In the genomic region with DNA sequence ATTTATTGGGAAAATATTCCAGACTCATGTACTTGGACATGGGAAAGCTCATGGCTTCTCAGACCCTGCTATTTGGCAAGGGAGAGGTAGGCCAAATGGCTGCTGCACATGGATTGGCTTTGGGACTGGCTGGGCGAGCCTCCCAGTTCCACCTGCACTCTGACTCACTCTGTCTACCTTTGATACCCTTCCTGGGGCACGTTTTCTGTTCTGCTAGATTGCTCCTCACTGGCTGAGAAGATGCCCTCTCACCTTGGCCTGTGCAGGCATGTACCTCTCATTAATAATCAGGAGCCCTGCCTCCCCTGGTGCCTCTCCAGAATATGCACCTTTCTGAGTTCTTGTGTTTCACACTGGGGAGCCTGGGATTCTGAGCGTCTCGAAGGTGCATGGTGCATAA, we compare ENCODE assay signal across 18 mouse cellular contexts. TPM values are rescaled to one million over a fixed set of nuclear protein-coding genes. Genes with fewer than 3 reads are reported as not detected.
A peak's percentile ranks its signal among the peaks of the same experiment; 100 is the strongest.
DNase-seq lines count a peak whose midpoint lies in the region; ATAC-seq and TF ChIP-seq lines count a peak whose summit lies in the region.
"Had no signal": no experiment of that assay in that cellular context is flagged by ENCODE, and none has a peak within 500 bp of the region (broad histone marks: within the 10 kb centered on the region; RNA-seq: fewer than 3 reads in every experiment).

No protein-coding gene starts in this region.

- no peak for ATAC-seq in intestine, embryonic 14.5 days (replicated peaks; ENCODE audit: low FRiP score, low TSS enrichment, low read depth)
- ATAC-seq in intestine, postnatal 0 days, result no peak; the same call in 1 of the 2 replicates
- peak; percentile 69 for ATAC-seq in kidney, embryonic 16.5 days (ENCODE audit: low FRiP score, low TSS enrichment)
- peak; percentile 91 for ATAC-seq in stomach, postnatal 0 days (ENCODE audit: low FRiP score, low TSS enrichment)

- H3K9me3 ChIP-seq in intestine, embryonic 14.5 days (ENCODE audit: control insufficient read depth, low read length), result no peaks in the 10 kb centered on the region
- H3K9me3 ChIP-seq in intestine, postnatal 0 days (ENCODE audit: control insufficient read depth), result no peaks in the 10 kb centered on the region
- no peaks in the 10 kb centered on the region for H3K9me3 ChIP-seq in kidney, embryonic 16.5 days (ENCODE audit: low read length)
- H3K9me3 ChIP-seq in stomach, postnatal 0 days (ENCODE audit: control insufficient read depth, low read length), result no peaks in the 10 kb centered on the region
- no peaks in the 10 kb centered on the region for H3K9me3 ChIP-seq in embryonic facial prominence, embryonic 10.5 days
- H3K9me3 ChIP-seq: forebrain, embryonic 12.5 days; heart, embryonic 15.5 days; hindbrain, embryonic 12.5 days; limb, embryonic 12.5 days had no signal

- WGBS in intestine, embryonic 14.5 days, result 84% methylated on average over 4 of the region's 4 CpGs
- 75% methylated on average over 4 of the region's 4 CpGs for WGBS in intestine, postnatal 0 days
- 66% methylated on average over 4 of the region's 4 CpGs for WGBS in kidney, embryonic 16.5 days
- WGBS in stomach, postnatal 0 days, result 77% methylated on average over 4 of the region's 4 CpGs
- 85% methylated on average over 4 of the region's 4 CpGs for WGBS in embryonic facial prominence, embryonic 10.5 days

- peaks cover 34% of the 10 kb centered on the region for H3K36me3 ChIP-seq in intestine, embryonic 14.5 days (ENCODE audit: control insufficient read depth, insufficient read depth, low read length)
- peaks cover 27% of the 10 kb centered on the region; the same call in 1 of the 2 replicates for H3K36me3 ChIP-seq in intestine, postnatal 0 days (ENCODE audit: control insufficient read depth, insufficient read depth)
- H3K36me3 ChIP-seq in kidney, embryonic 16.5 days (ENCODE audit: insufficient read depth, low read length), result peaks cover 27% of the 10 kb centered on the region; the same call in 1 of the 2 replicates
- H3K36me3 ChIP-seq in stomach, postnatal 0 days (ENCODE audit: control insufficient read depth, insufficient read depth, low read length), result 0 out of 2 replicates have a peak, but pooled peaks cover 2% of the 10 kb centered on the region
- H3K36me3 ChIP-seq in embryonic facial prominence, embryonic 10.5 days (replicated peaks), result peaks cover 48% of the 10 kb centered on the region

- no peak overlapping the region for H3K27ac ChIP-seq in intestine, embryonic 14.5 days (ENCODE audit: low read depth)
- H3K27ac ChIP-seq in intestine, postnatal 0 days (ENCODE audit: low read depth, low read length), result no peak overlapping the region
- H3K27ac ChIP-seq in kidney, embryonic 16.5 days (ENCODE audit: low read length), result no peak overlapping the region
- peak overlapping the region; percentile 58 for H3K27ac ChIP-seq in stomach, postnatal 0 days (replicated peaks)
- H3K27ac ChIP-seq in embryonic facial prominence, embryonic 10.5 days (replicated peaks), result no peak overlapping the region
- H3K27ac ChIP-seq: forebrain, embryonic 12.5 days; heart, embryonic 15.5 days; hindbrain, embryonic 12.5 days; limb, embryonic 12.5 days; liver, embryonic 14.5 days had no signal

- no peak overlapping the region for H3K4me2 ChIP-seq in intestine, embryonic 14.5 days (ENCODE audit: low read length)
- no peak overlapping the region for H3K4me2 ChIP-seq in intestine, postnatal 0 days (replicated peaks; ENCODE audit: low read depth)
- no peak overlapping the region for H3K4me2 ChIP-seq in kidney, embryonic 16.5 days (replicated peaks; ENCODE audit: low read depth, low read length)
- no peak overlapping the region for H3K4me2 ChIP-seq in stomach, postnatal 0 days (replicated peaks; ENCODE audit: low read depth)
- H3K4me2 ChIP-seq: forebrain, embryonic 12.5 days; heart, embryonic 15.5 days; hindbrain, embryonic 12.5 days; limb, embryonic 12.5 days; midbrain, embryonic 11.5 days had no signal

- TF ChIP-seq EP300 in stomach, postnatal 0 days (optimal IDR thresholded peaks at IDR 0.05), result no peak

- no peaks in the 10 kb centered on the region for H3K27me3 ChIP-seq in intestine, embryonic 14.5 days (replicated peaks; ENCODE audit: control insufficient read depth, insufficient read depth, low read length)
- H3K27me3 ChIP-seq in intestine, postnatal 0 days (replicated peaks; ENCODE audit: control insufficient read depth, insufficient read depth, low read length), result no peaks in the 10 kb centered on the region
- H3K27me3 ChIP-seq in kidney, embryonic 16.5 days (ENCODE audit: insufficient read depth, low read length), result no peaks in the 10 kb centered on the region
- no peaks in the 10 kb centered on the region for H3K27me3 ChIP-seq in stomach, postnatal 0 days (ENCODE audit: control insufficient read depth, insufficient read depth, low read length)
- H3K27me3 ChIP-seq in embryonic facial prominence, embryonic 10.5 days (replicated peaks; ENCODE audit: low read depth, poor library complexity, severe bottlenecking), result no peaks in the 10 kb centered on the region
- H3K27me3 ChIP-seq: forebrain, embryonic 12.5 days; heart, embryonic 15.5 days; hindbrain, embryonic 12.5 days; limb, embryonic 12.5 days had no signal

- no peak overlapping the region for H3K4me3 ChIP-seq in intestine, embryonic 14.5 days (ENCODE audit: low read depth, low read length)
- H3K4me3 ChIP-seq in intestine, postnatal 0 days (ENCODE audit: low read depth, low read length), result no peak overlapping the region
- H3K4me3 ChIP-seq in kidney, embryonic 16.5 days (ENCODE audit: low read length), result no peak overlapping the region
- H3K4me3 ChIP-seq in stomach, postnatal 0 days (ENCODE audit: low read depth, low read length), result no peak overlapping the region
- H3K4me3 ChIP-seq in embryonic facial prominence, embryonic 10.5 days, result no peak overlapping the region
- H3K4me3 ChIP-seq: forebrain, embryonic 12.5 days; heart, embryonic 15.5 days; hindbrain, embryonic 12.5 days; limb, embryonic 12.5 days had no signal

- no peak overlapping the region for H3K9ac ChIP-seq in intestine, embryonic 14.5 days (ENCODE audit: low read length)
- H3K9ac ChIP-seq in intestine, postnatal 0 days (ENCODE audit: low read depth, low read length), result no peak overlapping the region
- H3K9ac ChIP-seq in kidney, embryonic 16.5 days (replicated peaks; ENCODE audit: low read length), result no peak overlapping the region
- no peak overlapping the region for H3K9ac ChIP-seq in stomach, postnatal 0 days (ENCODE audit: low read length)
- H3K9ac ChIP-seq: forebrain, embryonic 12.5 days; heart, embryonic 15.5 days; hindbrain, embryonic 12.5 days; limb, embryonic 12.5 days; liver, embryonic 14.5 days had no signal

- H3K4me1 ChIP-seq in intestine, embryonic 14.5 days (replicated peaks; ENCODE audit: control insufficient read depth, insufficient read depth, low read length), result 0 out of 2 replicates have a peak, but pooled peaks cover 3% of the 10 kb centered on the region
- no peaks in the 10 kb centered on the region for H3K4me1 ChIP-seq in intestine, postnatal 0 days (replicated peaks; ENCODE audit: control insufficient read depth, insufficient read depth, low read length)
- H3K4me1 ChIP-seq in kidney, embryonic 16.5 days (ENCODE audit: insufficient read depth, low read length), result no peaks in the 10 kb centered on the region
- H3K4me1 ChIP-seq in stomach, postnatal 0 days (replicated peaks; ENCODE audit: control insufficient read depth, insufficient read depth), result no peaks in the 10 kb centered on the region
- no peaks in the 10 kb centered on the region for H3K4me1 ChIP-seq in embryonic facial prominence, embryonic 10.5 days
- H3K4me1 ChIP-seq: forebrain, embryonic 12.5 days; heart, embryonic 15.5 days; hindbrain, embryonic 12.5 days; limb, embryonic 12.5 days had no signal

- TF ChIP-seq CTCF in intestine, postnatal 0 days (IDR thresholded peaks at IDR 0.05; ENCODE audit: low read depth), result no peak
- no peak for TF ChIP-seq CTCF in stomach, postnatal 0 days (IDR thresholded peaks at IDR 0.05; ENCODE audit: low read depth)

- peak; percentile 45 for DNase-seq in intestine, embryonic 14.5 days (ENCODE audit: low spot score)
- DNase-seq in cerebellum, postnatal 10 days, result peak; percentile 34 to 35
- peak; percentile 64 for DNase-seq in stomach, postnatal 0 days (ENCODE audit: low spot score)
- DNase-seq in adipocyte (ENCODE audit: low spot score), result no peak
- DNase-seq in lung, adult 18-20 months, result no peak
- no peak for DNase-seq in embryonic facial prominence, embryonic 10.5 days (ENCODE audit: low spot score)
- DNase-seq: B cell, adult 2 months; lung, postnatal 14 days; right cerebral cortex, postnatal 4 days; thymus, postnatal 14 days had no signal

RNA-seq across cellular contexts. Expression of gene Nmd3, which starts 39.4 kb away (rescaled TPM):
- 159 and 175 TPM in 2 replicates for polyA plus RNA-seq in intestine, embryonic 14.5 days (2014; fragmentation: Nextera tagmentation; extraction: Ambion mirVana)
- 71.5 and 72.7 TPM in 2 replicates for polyA plus RNA-seq in intestine, postnatal 0 days (2015; fragmentation: Nextera tagmentation; extraction: Ambion mirVana)
- polyA plus RNA-seq in kidney, embryonic 16.5 days (2015; fragmentation: Nextera tagmentation; extraction: Ambion mirVana), result 152 and 153 TPM in 2 replicates
- polyA plus RNA-seq in stomach, postnatal 0 days (2015; fragmentation: Nextera tagmentation; extraction: Ambion mirVana), result 97.8 and 106 TPM in 2 replicates
- 163 TPM in 2 replicates for polyA plus RNA-seq in embryonic facial prominence, embryonic 10.5 days (2016; fragmentation: Nextera tagmentation; extraction: Ambion mirVana)

Comparison
In these comparisons a context has a peak if more than half of its experiments do, and no peak if none do; other contexts are left out.
1. ATAC-seq: peak in kidney, embryonic 16.5 days (single experiment) and stomach, postnatal 0 days (single experiment); none in intestine, embryonic 14.5 days (single experiment) and intestine, postnatal 0 days (single experiment).
2. DNase-seq: peak in intestine, embryonic 14.5 days (single experiment), cerebellum, postnatal 10 days (2 of 2) and stomach, postnatal 0 days (single experiment); none in adipocyte (single experiment), lung, adult 18-20 months (0 of 2) and embryonic facial prominence, embryonic 10.5 days (single experiment).